Mouse (Mus musculus): ENCODE results near the gene Zrsr1.

- TF ChIP-seq CTCF (IDR thresholded peaks at IDR 0.05; ENCODE audit: insufficient read depth, low read depth, low read length) (no peak), POLR2A (IDR thresholded peaks at IDR 0.05; ENCODE audit: insufficient read depth, low read depth, low read length) (no peak)
These were observed 11.0 kb downstream of the Zrsr1 start for GRCm38 (mm10) chr11:22982846-22983245.
